Mouse (Mus musculus) erythroblast, embryonic 14.5 days (primary cell): Measurements from ENCODE around the gene Chka.

ENCODE experiments used
- GATA1 ChIP-seq: IDR thresholded peaks from 2 replicates; pipeline ENCODE4 v1.6.1; 2012; ENCODE audit warnings: low read length, inconsistent platforms, mixed read lengths
- TAL1 ChIP-seq: IDR thresholded peaks from 3 replicates; pipeline ENCODE4 v1.6.1; 2012; ENCODE audit warnings: low read length, inconsistent platforms, mixed read lengths

- TF ChIP-seq GATA1, result no peak
- no peak for TF ChIP-seq TAL1
These were observed 3.5 kb downstream of the Chka start for GRCm38 (mm10) chr19:3855091-3855490.
